Mouse (Mus musculus): Measurements from ENCODE around the gene Cela3a.
"Not testable (repeated sequence)": the region's sequence is repeated elsewhere in the genome, so short reads cannot be mapped to it uniquely, and the experiment has no call there.

Cela3a gene

GRCm38 (mm10) chr4:137412185-137412709 is 2.7 kb upstream of the Cela3a start:
- not testable (repeated sequence) for DNase-seq

GRCm38 (mm10) chr4:137405571-137405970 is 4.0 kb downstream of the Cela3a start:
- no peak for DNase-seq

- peak; percentile 31 to 49 for DNase-seq
Measured at GRCm38 (mm10) chr4:137396641-137397525, 12.7 kb downstream of the Cela3a start.

GRCm38 (mm10) chr4:137393378-137394135 is 16.0 kb downstream of the Cela3a start:
- DNase-seq, result peak; percentile 24 to 55

GRCm38 (mm10) chr4:137392874-137393273 is 16.7 kb downstream of the Cela3a start:
- DNase-seq, result peak in 1 of 2 experiments; percentile 41

- DNase-seq, result no peak
Measured at GRCm38 (mm10) chr4:137391287-137391686, 18.3 kb downstream of the Cela3a start.

GRCm38 (mm10) chr4:137390196-137390595 is 19.4 kb downstream of the Cela3a start:
- no peak for DNase-seq

- peak; percentile 61 to 78 for DNase-seq
Measured at GRCm38 (mm10) chr4:137388983-137389382, 20.6 kb downstream of the Cela3a start.

GRCm38 (mm10) chr4:137388059-137388794 is 21.4 kb downstream of the Cela3a start:
- peak; percentile 86 to 93 for DNase-seq

- no peak for DNase-seq
Measured at GRCm38 (mm10) chr4:137387482-137388058, 22.0 kb downstream of the Cela3a start.

- DNase-seq, result no peak
Measured at GRCm38 (mm10) chr4:137380702-137381605, 28.6 kb downstream of the Cela3a start.

- DNase-seq, result no peak
Measured at GRCm38 (mm10) chr4:137379713-137380255, 29.8 kb downstream of the Cela3a start.

- no peak for DNase-seq
Measured at GRCm38 (mm10) chr4:137379085-137379484, 30.5 kb downstream of the Cela3a start.

GRCm38 (mm10) chr4:137377526-137378304 is 31.9 kb downstream of the Cela3a start:
- DNase-seq, result peak in 1 of 2 experiments; percentile 24

GRCm38 (mm10) chr4:137376778-137377177 is 32.8 kb downstream of the Cela3a start:
- peak in 1 of 2 experiments; percentile 14 for DNase-seq

GRCm38 (mm10) chr4:137375314-137376278 is 34.0 kb downstream of the Cela3a start:
- DNase-seq, result no peak

GRCm38 (mm10) chr4:137373711-137374110 is 35.9 kb downstream of the Cela3a start:
- DNase-seq, result peak; percentile 21 to 68

Measured in kidney, postnatal 25 days (tissue).